Mouse (Mus musculus): Measurements from ENCODE around the gene Tubb3.

DNA sequence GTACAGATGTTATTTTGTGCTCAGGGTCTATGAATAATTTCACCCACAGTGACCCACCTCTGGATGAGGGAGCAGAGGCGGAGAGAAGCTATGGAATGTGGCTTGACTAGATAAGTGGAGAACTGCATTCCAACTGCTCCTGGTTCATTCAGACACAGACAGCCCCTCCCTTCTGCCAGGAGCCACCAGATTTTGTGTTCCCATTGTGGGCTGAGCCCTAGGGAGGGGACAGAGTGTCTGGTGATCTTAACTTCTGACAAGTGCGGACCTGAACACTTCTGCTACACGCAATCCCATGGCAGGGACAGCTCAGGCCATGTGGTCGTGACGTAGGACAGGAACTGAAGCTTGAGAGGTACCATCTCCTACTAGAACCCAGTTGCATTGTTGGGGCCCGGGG lies 35.6 kb downstream of the Tubb3 start:
- no peak for TF ChIP-seq CTCF (IDR thresholded peaks at IDR 0.05; ENCODE audit: control insufficient read depth, insufficient read depth, insufficient read length)
- no peak for TF ChIP-seq MAX (IDR thresholded peaks at IDR 0.05)
- no peak for TF ChIP-seq USF1 (IDR thresholded peaks at IDR 0.05; ENCODE audit: low read depth)

All from C2C12 (cell line).